Mouse (Mus musculus) adrenal gland, postnatal 14 days (tissue): Measurements from ENCODE around the gene Cmtm1. TPM values are rescaled to one million over a fixed set of nuclear protein-coding genes. Genes with fewer than 3 reads are reported as not detected.

Source experiments
- total RNA-seq: library from RNA; stranded (reverse); gene quantifications from 2 replicates; pipeline ENCODE4 v1.2.3, GENCODE M21; 2021

Cmtm1 gene
- total RNA-seq, 1 experiment from 2014 or later, result not detected

Other genes with a start within 250 kb of the Cmtm1 start
- gene Cdh5, start 208.5 kb downstream of the Cmtm1 start, total RNA-seq, result 137 and 152 TPM in 2 replicates
- gene Bean1, start 139.7 kb downstream of the Cmtm1 start, total RNA-seq, result 7.1 and 10.3 TPM in 2 replicates
- 41.9 and 49.5 TPM in 2 replicates for gene Tk2, start 61.6 kb downstream of the Cmtm1 start, total RNA-seq
- 63.6 and 75.7 TPM in 2 replicates for gene Cklf, start 59.3 kb downstream of the Cmtm1 start, total RNA-seq
- gene Cmtm2a, start 17.0 kb downstream of the Cmtm1 start, total RNA-seq, result 0.33 TPM in 1 of 2 replicates, not detected in the other
- gene Gm45711, start 64 bp downstream of the Cmtm1 start, total RNA-seq, result not detected in 2 replicates
- not detected in 2 replicates for gene Gm11020, start 11.4 kb upstream of the Cmtm1 start, total RNA-seq
- gene Cmtm2b, start 12.1 kb upstream of the Cmtm1 start, total RNA-seq, result not detected in 2 replicates
- 61.1 and 67.9 TPM in 2 replicates for gene Cmtm3, start 29.3 kb upstream of the Cmtm1 start, total RNA-seq
- gene Cmtm4, start 85.7 kb upstream of the Cmtm1 start, total RNA-seq, result 36.8 and 40.9 TPM in 2 replicates
- gene Dync1li2, start 132.9 kb upstream of the Cmtm1 start, total RNA-seq, result 93.9 and 128 TPM in 2 replicates
- gene Terb1, start 199.8 kb upstream of the Cmtm1 start, total RNA-seq, result 0.23 TPM in 1 of 2 replicates, not detected in the other
- gene Nae1, start 224.5 kb upstream of the Cmtm1 start, total RNA-seq, result 30.2 and 31.1 TPM in 2 replicates
- 4.0 and 4.1 TPM in 2 replicates for gene Car7, start 224.5 kb upstream of the Cmtm1 start, total RNA-seq